Mouse (Mus musculus) hindbrain, embryonic 12.5 days (tissue): ENCODE measurements around the gene Asic2. TPM values are rescaled to one million over a fixed set of nuclear protein-coding genes. Genes with fewer than 3 reads are reported as not detected.

Source experiments
- ATAC-seq: fragments of 200-750 bp; cut with Nextera tagmentation; 2 replicates; pipeline ENCODE4 v1.8.0; 2017; ENCODE audit warnings: moderate TSS enrichment; ENCODE audit not compliant: low FRiP score
- H3K27ac ChIP-seq: fragments of 300-500 bp; sonication (generic); 2 replicates; pipeline ENCODE4 v1.5.1; 2016; ENCODE audit warnings: mild to moderate bottlenecking
- H3K27me3 ChIP-seq: fragments of 300-500 bp; sonication (generic); 2 replicates; pipeline ENCODE4 v1.6.1; 2016; ENCODE audit warnings: mild to moderate bottlenecking
- H3K36me3 ChIP-seq: fragments of 300-500 bp; sonication (generic); 2 replicates; pipeline ENCODE4 v1.6.1; 2016; ENCODE audit warnings: mild to moderate bottlenecking
- H3K4me1 ChIP-seq: fragments of 300-500 bp; sonication (generic); 2 replicates; pipeline ENCODE4 v1.6.1; 2016
- H3K4me2 ChIP-seq: fragments of 300-500 bp; sonication (generic); replicated peaks from 2 replicates; pipeline ENCODE4 v1.6.1; 2016; ENCODE audit warnings: mild to moderate bottlenecking
- H3K4me3 ChIP-seq: fragments of 300-500 bp; sonication (generic); 2 replicates; pipeline ENCODE4 v1.5.1; 2016; ENCODE audit warnings: mild to moderate bottlenecking
- H3K9ac ChIP-seq: fragments of 300-500 bp; sonication (generic); 2 replicates; pipeline ENCODE4 v1.6.1; 2016; ENCODE audit warnings: mild to moderate bottlenecking, moderate library complexity
- H3K9me3 ChIP-seq: fragments of 300-500 bp; sonication (generic); replicated peaks from 2 replicates; pipeline ENCODE4 v1.6.1; 2016; ENCODE audit warnings: mild to moderate bottlenecking
- WGBS: fragments of 180-500 bp; shearing (Covaris S2); methylation state at CpG from one replicate; pipeline ENCODE4 v1.1.7; 2016; 5-methylcytosine and 5-hydroxymethylcytosine counted together
- polyA plus RNA-seq: library from polyadenylated mRNA; unstranded; fragments of >200 nt; fragmentation: Nextera tagmentation; extraction: Ambion mirVana; gene quantifications from 2 replicates; pipeline ENCODE4 v1.2.1, GENCODE M21; 2016

Gene Asic2
- polyA plus RNA-seq, 1 experiment from 2014 or later: 5.4 TPM

DNA sequence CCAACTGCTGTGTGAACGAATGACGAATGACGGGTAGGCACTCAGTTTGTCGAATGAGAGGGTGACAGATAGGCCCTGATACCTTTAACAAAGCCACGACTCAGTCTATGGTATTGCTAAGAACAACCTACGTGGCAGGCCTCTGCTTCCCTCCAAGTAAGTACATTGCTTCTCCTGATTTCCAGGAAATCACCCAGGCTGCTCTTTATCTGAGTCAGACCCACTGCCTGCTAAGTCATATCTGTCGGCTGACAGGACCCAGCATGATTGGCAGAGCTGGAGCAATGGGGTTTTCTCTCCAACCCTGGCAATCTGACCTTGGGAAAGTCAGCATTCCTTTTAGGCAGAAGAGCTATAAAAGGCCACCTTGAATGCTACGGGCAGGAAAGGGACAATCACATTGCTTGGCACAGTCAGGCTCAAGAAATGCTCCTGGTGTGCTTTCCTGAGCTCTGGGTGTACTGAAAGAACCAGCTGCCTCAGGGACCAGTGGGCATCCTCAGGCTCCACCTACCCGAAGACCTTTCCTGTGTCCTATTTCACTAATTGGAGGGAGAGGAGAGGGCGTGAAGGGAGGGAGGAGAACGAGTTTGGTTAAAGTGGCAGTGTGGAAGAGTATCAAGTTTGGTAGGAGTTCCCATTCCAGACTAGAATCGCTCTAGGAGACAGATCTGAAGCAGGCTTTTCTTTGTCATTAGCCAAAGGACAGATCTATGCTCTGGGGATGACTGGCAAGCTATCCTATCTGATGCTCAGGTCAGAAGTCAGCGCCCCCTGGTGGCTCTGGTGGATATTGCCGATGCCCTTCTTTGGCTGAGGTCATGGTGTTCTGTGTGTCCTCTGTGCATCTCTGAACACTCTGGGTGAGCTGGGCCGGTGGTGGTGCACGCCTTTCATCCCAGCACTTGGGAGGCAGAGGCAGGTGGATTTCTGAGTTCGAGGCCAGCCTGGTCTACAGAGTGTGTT lies 1095.5 kb downstream of the Asic2 start:
- Histone ChIP-seq H3K4me3 (no peak overlapping the region), H3K9ac (no peak overlapping the region), H3K27me3 (no peaks in the 10 kb centered on the region; the same call in 1 of the 2 replicates), H3K27ac (no peak overlapping the region), H3K9me3 (no peaks in the 10 kb centered on the region), H3K36me3 (no peaks in the 10 kb centered on the region), H3K4me2 (no peak overlapping the region), H3K4me1 (peaks cover 5% of the 10 kb centered on the region; the same call in 1 of the 2 replicates)
- no peak for ATAC-seq
- WGBS: 65% methylated on average over 17 of the region's 17 CpGs

DNA sequence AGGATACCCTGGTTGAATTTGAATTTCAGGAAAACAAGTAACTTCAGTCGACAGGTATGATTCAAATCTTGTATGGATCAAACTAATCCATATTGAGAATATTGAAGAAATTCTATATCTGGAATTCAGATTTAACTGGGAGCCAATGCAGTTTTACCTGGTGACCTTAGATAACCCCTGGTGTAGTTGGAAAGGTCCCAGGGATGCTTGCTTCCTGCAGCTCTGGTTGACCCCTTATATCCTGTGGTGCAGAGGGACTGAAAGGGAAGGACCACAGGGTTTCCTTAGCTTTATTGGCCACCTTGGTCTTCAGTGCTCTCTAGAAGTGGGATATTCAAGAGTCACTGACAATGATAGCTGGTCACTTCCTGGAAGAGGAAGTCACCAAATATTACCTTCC lies 1100.2 kb downstream of the Asic2 start:
- Histone ChIP-seq H3K9me3 (no peaks in the 10 kb centered on the region), H3K4me1 (no peaks in the 10 kb centered on the region), H3K4me3 (no peak overlapping the region), H3K27me3 (no peaks in the 10 kb centered on the region; the same call in 1 of the 2 replicates), H3K9ac (no peak overlapping the region), H3K36me3 (no peaks in the 10 kb centered on the region), H3K4me2 (no peak overlapping the region), H3K27ac (no peak overlapping the region)
- no peak for ATAC-seq
- 95% methylated on average over 1 of the region's 1 CpGs for WGBS

DNA sequence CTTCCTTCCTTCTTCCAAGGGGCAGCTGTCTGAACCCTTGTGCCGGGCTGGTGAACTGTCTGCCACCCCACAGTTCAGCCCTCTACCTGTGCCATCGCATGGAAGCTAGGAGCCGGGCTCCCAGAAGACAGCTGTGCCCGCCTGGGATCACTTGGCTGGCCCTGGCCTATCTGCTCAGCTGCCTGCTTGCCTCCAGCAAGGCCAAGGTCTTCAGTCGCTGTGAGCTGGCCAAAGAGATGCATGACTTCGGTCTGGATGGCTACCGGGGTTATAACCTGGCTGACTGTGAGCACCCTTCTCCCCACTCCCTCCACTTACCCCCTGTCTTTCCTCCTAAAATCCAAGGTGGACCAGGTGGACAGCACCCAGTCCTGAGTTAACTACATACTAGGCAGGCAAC lies 1105.3 kb downstream of the Asic2 start:
- Histone ChIP-seq H3K36me3 (no peaks in the 10 kb centered on the region), H3K4me2 (no peak overlapping the region), H3K4me3 (no peak overlapping the region), H3K4me1 (no peaks in the 10 kb centered on the region), H3K27me3 (no peaks in the 10 kb centered on the region), H3K27ac (no peak overlapping the region), H3K9me3 (no peaks in the 10 kb centered on the region), H3K9ac (no peak overlapping the region)
- ATAC-seq: no peak
- WGBS: 96% methylated on average over 7 of the region's 7 CpGs

DNA sequence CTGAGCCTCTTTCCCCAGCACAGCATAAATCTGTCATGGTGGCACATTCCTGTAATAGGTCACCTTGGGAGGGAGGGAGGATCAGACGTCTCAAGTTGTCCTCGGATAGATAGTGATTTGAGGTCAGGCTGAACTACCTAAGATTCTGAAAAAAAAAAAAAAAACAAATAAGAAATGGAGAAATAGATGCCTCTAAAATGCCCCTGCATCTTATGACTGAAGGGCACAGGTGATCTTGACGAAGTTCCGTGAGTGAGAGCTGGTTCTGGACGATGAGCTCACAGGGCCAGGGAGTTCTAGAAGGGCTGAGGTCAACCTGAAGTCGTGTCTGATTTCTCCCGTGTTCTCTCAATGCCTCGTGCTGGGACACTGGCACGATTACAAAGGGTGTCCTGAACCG lies 1110.2 kb downstream of the Asic2 start, which contains the start of gene Spaca3:
Gene Spaca3 (plus strand): TSS at position 301 of the 400 bp plus-strand sequence.
- H3K9me3 ChIP-seq: no peaks in the 10 kb centered on the region

DNA sequence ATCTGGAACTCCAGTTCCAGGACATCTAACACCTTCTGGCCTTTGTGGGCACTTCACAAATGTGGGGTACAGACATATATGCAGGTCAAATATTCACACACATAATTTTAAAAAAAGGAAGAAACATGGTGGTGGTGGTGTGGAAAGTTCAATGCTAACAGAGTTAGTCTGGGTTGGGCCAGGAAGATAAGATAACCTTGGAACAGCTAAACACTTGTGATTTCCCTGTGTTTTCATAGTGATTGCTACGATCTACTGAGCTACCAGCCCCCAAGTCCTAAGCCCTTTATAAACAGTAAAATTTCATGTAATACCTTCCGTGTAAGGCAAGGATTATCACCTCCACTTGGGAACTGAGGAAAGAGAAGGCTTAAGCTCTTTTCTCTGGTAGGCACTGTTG lies 1111.4 kb downstream of the Asic2 start:
- no peaks in the 10 kb centered on the region for H3K4me1 ChIP-seq
- no peak overlapping the region for H3K4me3 ChIP-seq
- no peak overlapping the region for H3K4me2 ChIP-seq
- no peaks in the 10 kb centered on the region for H3K9me3 ChIP-seq
- H3K27me3 ChIP-seq: no peaks in the 10 kb centered on the region
- WGBS: 90% methylated on average over 2 of the region's 2 CpGs
- H3K27ac ChIP-seq: no peak overlapping the region
- no peak for ATAC-seq
- no peaks in the 10 kb centered on the region for H3K36me3 ChIP-seq
- H3K9ac ChIP-seq: no peak overlapping the region

More for the DNA sequence above, 1110.2 kb downstream of the Asic2 start, which contains the start of gene Spaca3:
- Histone ChIP-seq H3K27ac (no peak within 1 kb of the TSS), H3K4me2 (no peak within 1 kb of the TSS), H3K36me3 (no peaks in the 10 kb centered on the region), H3K9ac (no peak within 1 kb of the TSS), H3K27me3 (no peaks in the 10 kb centered on the region), H3K4me3 (no peak within 1 kb of the TSS), H3K4me1 (no peaks in the 10 kb centered on the region)
- no peak for ATAC-seq
- WGBS: 80% methylated on average over 10 of the region's 10 CpGs

DNA sequence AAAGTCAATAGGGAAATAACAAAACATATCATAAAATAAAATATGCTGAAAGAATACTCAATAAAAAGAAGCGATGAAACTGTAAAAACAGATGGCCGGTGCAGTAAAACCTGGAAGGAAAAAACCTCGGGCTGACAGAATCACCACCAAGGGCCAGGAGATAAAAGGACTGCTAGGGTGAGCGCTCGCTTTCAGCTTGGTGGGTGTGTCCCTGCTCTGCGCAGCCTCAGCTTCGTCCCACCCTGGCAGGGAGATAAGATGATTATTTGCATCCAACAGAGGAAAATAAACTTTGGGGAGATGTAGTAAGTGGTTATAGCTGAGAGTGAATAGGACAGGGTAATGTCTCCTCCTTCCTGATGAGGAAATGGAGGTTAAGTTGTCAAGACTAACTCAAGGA lies 1113.3 kb downstream of the Asic2 start:
- no peak for ATAC-seq
- H3K36me3 ChIP-seq: no peaks in the 10 kb centered on the region
- H3K4me1 ChIP-seq: no peaks in the 10 kb centered on the region
- H3K27me3 ChIP-seq: no peaks in the 10 kb centered on the region
- no peak overlapping the region for H3K9ac ChIP-seq
- no peak overlapping the region for H3K4me2 ChIP-seq
- no peak overlapping the region for H3K4me3 ChIP-seq
- H3K9me3 ChIP-seq: no peaks in the 10 kb centered on the region
- H3K27ac ChIP-seq: no peak overlapping the region
- WGBS: 78% methylated on average over 7 of the region's 7 CpGs

DNA sequence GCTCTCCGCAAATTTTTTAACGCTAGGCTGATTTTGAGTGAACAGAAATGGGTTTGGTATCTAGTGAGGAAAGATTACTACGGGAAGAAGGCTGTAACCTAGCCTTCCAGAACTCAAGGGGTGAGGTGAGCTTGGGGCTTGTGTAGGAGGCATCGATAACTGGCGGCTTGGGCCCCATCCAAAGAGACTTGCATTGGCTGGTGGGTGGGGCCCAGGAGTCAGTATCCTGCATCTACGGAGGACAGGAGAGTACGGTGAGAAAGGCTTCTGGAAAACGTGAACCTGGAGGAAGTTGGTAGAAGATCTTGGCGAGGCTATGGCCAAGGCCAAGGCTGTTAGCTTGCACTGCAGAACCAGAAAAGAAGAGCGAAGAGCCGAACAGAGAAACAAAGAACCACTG lies 1113.8 kb downstream of the Asic2 start:
- H3K4me1 ChIP-seq: no peaks in the 10 kb centered on the region
- H3K4me3 ChIP-seq: no peak overlapping the region
- WGBS: 89% methylated on average over 11 of the region's 11 CpGs
- H3K27ac ChIP-seq: no peak overlapping the region
- H3K4me2 ChIP-seq: no peak overlapping the region
- no peak for ATAC-seq
- H3K9me3 ChIP-seq: no peaks in the 10 kb centered on the region
- no peak overlapping the region for H3K9ac ChIP-seq
- no peaks in the 10 kb centered on the region for H3K27me3 ChIP-seq
- no peaks in the 10 kb centered on the region for H3K36me3 ChIP-seq

DNA sequence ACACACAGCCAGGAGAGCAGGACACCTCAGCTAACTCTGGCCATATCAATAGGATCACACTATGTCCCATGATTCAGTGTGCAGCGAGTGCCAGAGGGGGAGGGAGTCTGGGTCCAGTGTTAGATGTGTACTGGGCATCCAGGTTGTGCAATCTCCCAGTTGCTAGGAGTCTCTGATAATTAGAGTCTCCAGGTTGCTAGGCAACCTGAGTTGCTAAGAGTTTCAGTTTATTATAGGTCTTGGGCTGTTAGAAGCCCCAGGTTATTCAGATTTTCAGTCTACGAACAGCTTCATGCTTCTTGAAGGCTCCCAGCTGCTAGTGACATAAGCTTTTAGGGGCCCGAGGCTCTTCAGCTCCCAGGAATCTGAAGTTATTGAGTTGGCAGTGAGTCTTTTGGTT lies 1115.2 kb downstream of the Asic2 start:
- ATAC-seq: no peak
- Histone ChIP-seq H3K27ac (no peak overlapping the region), H3K9me3 (no peaks in the 10 kb centered on the region), H3K4me3 (no peak overlapping the region), H3K4me2 (no peak overlapping the region), H3K9ac (no peak overlapping the region), H3K27me3 (no peaks in the 10 kb centered on the region), H3K36me3 (no peaks in the 10 kb centered on the region), H3K4me1 (no peaks in the 10 kb centered on the region)
- WGBS: 59% methylated on average over 3 of the region's 3 CpGs

DNA sequence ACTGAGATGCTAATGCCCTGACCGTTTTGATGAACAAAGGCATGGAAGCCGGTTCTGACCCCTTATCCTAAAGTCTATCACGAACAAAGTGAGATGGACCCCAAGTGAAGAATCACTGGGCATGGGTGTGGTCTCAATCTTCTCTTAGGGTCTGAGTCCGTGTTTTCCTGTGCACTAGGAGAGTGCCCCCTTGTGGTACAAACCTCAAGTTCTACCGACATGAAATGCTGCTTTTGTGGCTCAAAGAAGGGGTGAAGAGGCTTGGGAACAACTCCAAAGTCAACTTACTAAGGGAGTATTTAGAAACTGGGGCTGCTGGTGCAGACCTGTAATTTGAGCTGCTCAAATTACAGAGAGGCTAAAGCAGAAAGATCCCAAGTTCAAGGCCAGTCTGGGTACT lies 1116.4 kb downstream of the Asic2 start:
- H3K4me3 ChIP-seq: no peak overlapping the region
- no peaks in the 10 kb centered on the region for H3K4me1 ChIP-seq
- H3K9me3 ChIP-seq: no peaks in the 10 kb centered on the region
- H3K4me2 ChIP-seq: no peak overlapping the region
- 42% methylated on average over 5 of the region's 5 CpGs for WGBS
- H3K36me3 ChIP-seq: no peaks in the 10 kb centered on the region
- no peak for ATAC-seq
- no peak overlapping the region for H3K27ac ChIP-seq
- H3K27me3 ChIP-seq: no peaks in the 10 kb centered on the region
- H3K9ac ChIP-seq: no peak overlapping the region

DNA sequence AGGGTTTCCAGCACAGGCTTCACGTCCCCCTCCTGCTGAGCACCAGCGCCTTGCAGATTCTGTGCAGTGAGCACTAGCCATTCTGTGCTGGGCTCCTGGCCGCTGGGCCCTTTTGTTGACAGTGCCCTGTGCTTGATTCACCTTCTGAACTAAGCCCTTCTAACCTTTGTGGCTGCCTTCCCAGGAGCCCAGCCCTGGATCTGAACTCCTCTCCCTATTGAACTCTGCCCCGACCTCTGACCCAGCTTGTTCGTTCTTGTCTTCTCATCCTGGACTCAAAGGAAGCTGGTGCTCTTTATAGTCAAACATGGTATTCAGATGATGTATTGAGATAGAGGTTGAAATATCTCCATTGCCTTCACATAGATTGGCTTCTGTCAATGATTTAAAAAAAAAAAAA lies 1120.1 kb downstream of the Asic2 start:
- Histone ChIP-seq H3K4me1 (no peaks in the 10 kb centered on the region), H3K9me3 (no peaks in the 10 kb centered on the region), H3K4me3 (no peak overlapping the region), H3K9ac (no peak overlapping the region), H3K27me3 (no peaks in the 10 kb centered on the region), H3K4me2 (no peak overlapping the region), H3K36me3 (no peaks in the 10 kb centered on the region), H3K27ac (no peak overlapping the region)
- WGBS: 31% methylated on average over 5 of the region's 5 CpGs
- no peak for ATAC-seq

DNA sequence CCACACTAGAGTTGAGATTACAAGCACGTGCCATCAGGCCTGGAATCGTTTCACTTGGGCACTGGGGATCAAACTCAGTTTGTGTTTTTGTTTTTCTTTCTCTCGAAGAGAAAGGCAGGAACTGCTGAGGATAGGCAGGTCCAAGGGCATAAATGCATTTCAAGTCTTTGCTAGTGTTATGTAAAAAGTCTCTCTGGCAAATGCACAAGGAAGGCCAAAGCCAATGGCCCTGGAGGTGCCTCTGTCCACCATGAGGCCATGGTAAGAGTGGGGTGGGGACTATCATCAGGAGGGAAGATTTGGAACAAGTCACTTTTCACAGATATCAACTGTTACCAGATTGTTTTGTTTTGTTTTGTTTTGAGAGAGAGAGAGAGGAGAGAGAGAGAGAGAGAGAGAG lies 1122.1 kb downstream of the Asic2 start:
- H3K9me3 ChIP-seq: no peaks in the 10 kb centered on the region
- H3K4me3 ChIP-seq: no peak overlapping the region
- no peaks in the 10 kb centered on the region for H3K36me3 ChIP-seq
- no peak for ATAC-seq
- H3K27ac ChIP-seq: no peak overlapping the region
- 51% methylated on average over 3 of the region's 3 CpGs for WGBS
- H3K27me3 ChIP-seq: no peaks in the 10 kb centered on the region
- H3K4me2 ChIP-seq: no peak overlapping the region
- H3K4me1 ChIP-seq: no peaks in the 10 kb centered on the region
- H3K9ac ChIP-seq: no peak overlapping the region

DNA sequence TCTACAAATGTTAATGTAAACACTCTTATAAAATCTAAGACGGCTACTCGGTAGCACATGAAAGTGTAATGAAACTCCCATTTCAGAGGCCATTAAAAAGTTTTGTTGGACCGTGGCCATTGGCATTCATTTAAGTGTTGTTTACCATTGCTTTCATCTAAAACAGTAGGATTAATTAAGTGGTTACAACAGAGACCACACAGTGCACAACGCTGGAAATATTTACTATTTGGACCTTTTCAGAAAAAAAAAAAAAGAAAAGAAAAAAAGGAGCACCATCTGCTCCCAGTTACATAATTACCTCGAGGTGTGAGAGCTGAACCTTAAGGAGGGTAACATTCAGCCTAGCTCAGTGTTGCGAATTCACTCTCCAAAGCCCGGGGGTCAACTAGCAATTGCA lies 1122.8 kb downstream of the Asic2 start:
- WGBS: 66% methylated on average over 7 of the region's 7 CpGs

DNA sequence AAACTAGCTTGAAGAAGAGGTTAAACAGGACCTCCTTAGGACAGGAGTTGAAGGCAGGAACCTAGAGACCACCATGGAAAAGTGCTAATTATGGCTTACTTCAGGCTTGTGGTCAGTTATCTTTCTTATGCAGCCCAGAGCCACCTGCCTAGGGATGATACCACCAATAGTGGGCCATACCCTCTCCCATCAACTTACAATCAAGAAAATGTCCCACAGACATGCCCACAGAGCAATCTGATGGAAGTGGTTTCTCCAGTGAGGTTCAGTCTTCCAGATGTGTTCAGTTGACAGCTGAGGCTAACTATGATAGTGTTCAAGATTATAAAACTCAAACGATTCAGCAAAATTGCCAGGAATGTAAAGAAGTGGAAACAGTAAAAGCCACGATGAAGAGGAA lies 1124.8 kb downstream of the Asic2 start:
- no peak overlapping the region for H3K9ac ChIP-seq
- no peaks in the 10 kb centered on the region for H3K27me3 ChIP-seq
- no peaks in the 10 kb centered on the region for H3K9me3 ChIP-seq
- 90% methylated on average over 2 of the region's 2 CpGs for WGBS
- H3K4me1 ChIP-seq: no peaks in the 10 kb centered on the region
- no peak for ATAC-seq
- H3K4me2 ChIP-seq: no peak overlapping the region
- no peak overlapping the region for H3K27ac ChIP-seq
- no peaks in the 10 kb centered on the region for H3K36me3 ChIP-seq
- H3K4me3 ChIP-seq: no peak overlapping the region

More for the DNA sequence above, 1122.8 kb downstream of the Asic2 start:
- Histone ChIP-seq H3K9ac (no peak overlapping the region), H3K9me3 (no peaks in the 10 kb centered on the region), H3K27me3 (no peaks in the 10 kb centered on the region), H3K36me3 (no peaks in the 10 kb centered on the region), H3K4me2 (no peak overlapping the region), H3K27ac (no peak overlapping the region), H3K4me1 (no peaks in the 10 kb centered on the region), H3K4me3 (no peak overlapping the region)
- ATAC-seq: no peak
